Mouse (Mus musculus) hindbrain, embryonic 16.5 days (tissue): ENCODE data around the gene Ndufb3. TPM values are rescaled to one million over a fixed set of nuclear protein-coding genes. Genes with fewer than 3 reads are reported as not detected.
"Not testable (repeated sequence)": the region's sequence is repeated elsewhere in the genome, so short reads cannot be mapped to it uniquely, and the experiment has no call there.

ENCODE experiments used
- ATAC-seq: fragments of 200-750 bp; cut with Nextera tagmentation; 2 replicates; pipeline ENCODE4 v1.8.0; 2017; ENCODE audit warnings: moderate TSS enrichment, moderate library complexity
- H3K27ac ChIP-seq: fragments of 300-500 bp; sonication (generic); 2 replicates; pipeline ENCODE4 v1.5.1; 2014; ENCODE audit warnings: low read depth, mild to moderate bottlenecking, control low read depth, low read length, moderate library complexity
- H3K27me3 ChIP-seq: fragments of 300-500 bp; sonication (generic); replicated peaks from 2 replicates; pipeline ENCODE4 v1.6.1; 2014; ENCODE audit warnings: low read length; ENCODE audit not compliant: control insufficient read depth, insufficient read depth
- H3K36me3 ChIP-seq: fragments of 300-500 bp; sonication (generic); 2 replicates; pipeline ENCODE4 v1.6.1; 2014; ENCODE audit warnings: mild to moderate bottlenecking, low read length, moderate library complexity, mixed read lengths; ENCODE audit not compliant: control insufficient read depth, insufficient read depth
- H3K4me1 ChIP-seq: fragments of 300-500 bp; sonication (generic); 2 replicates; pipeline ENCODE4 v1.6.1; 2014; ENCODE audit warnings: low read depth, low read length; ENCODE audit not compliant: control insufficient read depth, insufficient read depth
- H3K4me2 ChIP-seq: fragments of 300-500 bp; sonication (generic); 2 replicates; pipeline ENCODE4 v1.6.1; 2014; ENCODE audit warnings: mild to moderate bottlenecking, low read length, control low read depth, moderate library complexity
- H3K4me3 ChIP-seq: fragments of 300-500 bp; sonication (generic); 2 replicates; pipeline ENCODE4 v1.5.1; 2014; ENCODE audit warnings: mild to moderate bottlenecking, low read length, control low read depth, moderate library complexity
- H3K9ac ChIP-seq: fragments of 300-500 bp; sonication (generic); 2 replicates; pipeline ENCODE4 v1.6.1; 2014; ENCODE audit warnings: low read depth, mild to moderate bottlenecking, control low read depth, low read length, moderate library complexity
- H3K9me3 ChIP-seq: fragments of 300-500 bp; sonication (generic); 2 replicates; pipeline ENCODE4 v1.6.1; 2014; ENCODE audit warnings: mild to moderate bottlenecking, low read length, moderate library complexity; ENCODE audit not compliant: control insufficient read depth
- WGBS: fragments of 180-500 bp; shearing (Covaris S2); extraction: QIAGEN DNeasy Blood & Tissue Kit; methylation state at CpG from one replicate; pipeline ENCODE4 v1.1.7; 2014; 5-methylcytosine and 5-hydroxymethylcytosine counted together
- polyA plus RNA-seq: library from polyadenylated mRNA; unstranded; fragments of >200 nt; fragmentation: Nextera tagmentation; extraction: Ambion mirVana; gene quantifications from 2 replicates; pipeline ENCODE4 v1.2.1, GENCODE M21; 2015

The Ndufb3 gene
- polyA plus RNA-seq, 1 experiment from 2014 or later = 196 TPM

- 83% methylated on average over 1 of the region's 2 CpGs for WGBS
- not testable (repeated sequence) for H3K4me1 ChIP-seq, H3K27ac ChIP-seq, H3K9me3 ChIP-seq, H3K9ac ChIP-seq, H3K4me3 ChIP-seq, H3K4me2 ChIP-seq, ATAC-seq, H3K27me3 ChIP-seq, H3K36me3 ChIP-seq
These were observed 42.7 kb downstream of the Ndufb3 start for GRCm38 (mm10) chr1:58628847-58629246.

Other genes starting within 250 kb of the Ndufb3 start
- 322 TPM in 2 replicates for gene Bzw1, start 193.5 kb upstream of the Ndufb3 start, polyA plus RNA-seq
- gene Clk1, start 162.3 kb upstream of the Ndufb3 start, polyA plus RNA-seq = 150 and 151 TPM in 2 replicates
- gene Nif3l1, start 141.2 kb upstream of the Ndufb3 start, polyA plus RNA-seq = 49.6 and 50.7 TPM in 2 replicates
- 47.7 and 51.0 TPM in 2 replicates for gene Ppil3, start 140.9 kb upstream of the Ndufb3 start, polyA plus RNA-seq
- 18.9 and 20.5 TPM in 2 replicates for gene Orc2, start 81.3 kb upstream of the Ndufb3 start, polyA plus RNA-seq
- gene Fam126b, start 61 bp upstream of the Ndufb3 start, polyA plus RNA-seq = 16.7 and 17.7 TPM in 2 replicates
- gene Als2cr12, start 109.6 kb downstream of the Ndufb3 start, polyA plus RNA-seq = not detected in 2 replicates
- gene Cflar, start 125.1 kb downstream of the Ndufb3 start, polyA plus RNA-seq = 16.3 and 16.8 TPM in 2 replicates
- gene Casp8, start 209.0 kb downstream of the Ndufb3 start, polyA plus RNA-seq = 6.2 and 6.9 TPM in 2 replicates